Mouse (Mus musculus) cerebellum, postnatal 36 days (tissue): ENCODE data around the gene Heatr4.
"Not testable (repeated sequence)": the region's sequence is repeated elsewhere in the genome, so short reads cannot be mapped to it uniquely, and the experiment has no call there.

Experiments
- DNase-seq, 2 experiments: peaks; one replicate each; pipeline ENCODE4 v3.0.0; 2021 to 2022; ENCODE audit warnings: mixed read lengths in 2 of 2

The Heatr4 gene

GRCm38 (mm10) chr12:83997221-83997620, 12.6 kb upstream of the Heatr4 start:
- no peak for DNase-seq

- DNase-seq, result no peak
These were observed 4.7 kb upstream of the Heatr4 start for GRCm38 (mm10) chr12:83989378-83989777.

GRCm38 (mm10) chr12:83988483-83988882, 3.8 kb upstream of the Heatr4 start:
- no peak for DNase-seq

GRCm38 (mm10) chr12:83987583-83988441, 3.2 kb upstream of the Heatr4 start, which contains the start of gene Acot2:
Gene Acot2, plus strand, starts transcription at chr12:83987861.
- peak; percentile 73 for DNase-seq

- no peak for DNase-seq
These were observed 2.6 kb upstream of the Heatr4 start for GRCm38 (mm10) chr12:83987242-83987582.

GRCm38 (mm10) chr12:83981615-83982014, 3.0 kb downstream of the Heatr4 start:
- DNase-seq, result no peak

GRCm38 (mm10) chr12:83978862-83979261, 5.8 kb downstream of the Heatr4 start:
- peak; percentile 74 to 75 for DNase-seq

GRCm38 (mm10) chr12:83972117-83972516, 12.5 kb downstream of the Heatr4 start:
- no peak for DNase-seq

GRCm38 (mm10) chr12:83965235-83965634, 19.4 kb downstream of the Heatr4 start:
- DNase-seq, result no peak

GRCm38 (mm10) chr12:83958278-83958677, 26.4 kb downstream of the Heatr4 start:
- DNase-seq, result no peak

- DNase-seq, result no peak
These were observed 32.7 kb downstream of the Heatr4 start for GRCm38 (mm10) chr12:83951711-83952575.

- DNase-seq, result peak; percentile 34 to 45
These were observed 33.6 kb downstream of the Heatr4 start for GRCm38 (mm10) chr12:83950840-83951701.

- peak; percentile 85 to 87 for DNase-seq
These were observed 34.2 kb downstream of the Heatr4 start, which contains the start of gene Riox1 for GRCm38 (mm10) chr12:83950493-83950839. Gene Riox1, plus strand, starts transcription at chr12:83950608.

- no peak for DNase-seq
These were observed 34.7 kb downstream of the Heatr4 start for GRCm38 (mm10) chr12:83949776-83950492.

GRCm38 (mm10) chr12:83949043-83949442, 35.6 kb downstream of the Heatr4 start:
- DNase-seq, result no peak

- DNase-seq, result no peak
These were observed 37.3 kb downstream of the Heatr4 start for GRCm38 (mm10) chr12:83947260-83947811.

- no peak for DNase-seq
These were observed 42.7 kb downstream of the Heatr4 start for GRCm38 (mm10) chr12:83941938-83942337.

GRCm38 (mm10) chr12:83940031-83940430, 44.6 kb downstream of the Heatr4 start:
- DNase-seq, result no peak

GRCm38 (mm10) chr12:83939332-83939731, 45.3 kb downstream of the Heatr4 start:
- DNase-seq, result no peak

GRCm38 (mm10) chr12:83938592-83938991, 46.1 kb downstream of the Heatr4 start:
- not testable (repeated sequence) for DNase-seq

- no peak for DNase-seq
These were observed 47.1 kb downstream of the Heatr4 start for GRCm38 (mm10) chr12:83937600-83937999.
